Mouse (Mus musculus) neural tube, embryonic 11.5 days (tissue): ENCODE data around the gene Rprd1b. TPM values are rescaled to one million over a fixed set of nuclear protein-coding genes. Genes with fewer than 3 reads are reported as not detected.

Source experiments
- ATAC-seq: fragments of 200-750 bp; cut with Nextera tagmentation; 2 replicates; pipeline ENCODE4 v1.8.0; 2017; ENCODE audit warnings: moderate number of reproducible peaks, mild to moderate bottlenecking, moderate TSS enrichment, moderate library complexity; ENCODE audit not compliant: insufficient read depth, low FRiP score, low TSS enrichment
- DNase-seq: peaks from one replicate; pipeline ENCODE4 v3.0.0-alpha.2; 2015; ENCODE audit warnings: low spot score
- H3K27ac ChIP-seq: fragments of 300-500 bp; sonication (generic); 2 replicates; pipeline ENCODE4 v1.5.1; 2014; ENCODE audit warnings: low read depth, mild to moderate bottlenecking, low read length
- H3K27me3 ChIP-seq: fragments of 300-500 bp; sonication (generic); 2 replicates; pipeline ENCODE4 v1.6.1; 2014; ENCODE audit warnings: mild to moderate bottlenecking, low read length, mixed read lengths; ENCODE audit not compliant: control insufficient read depth, insufficient read depth
- H3K36me3 ChIP-seq: fragments of 300-500 bp; sonication (generic); 2 replicates; pipeline ENCODE4 v1.6.1; 2014; ENCODE audit warnings: mild to moderate bottlenecking, low read length, moderate library complexity, mixed read lengths; ENCODE audit not compliant: control insufficient read depth, insufficient read depth
- H3K4me1 ChIP-seq: fragments of 300-500 bp; sonication (generic); 2 replicates; pipeline ENCODE4 v1.6.1; 2014; ENCODE audit warnings: low read length, mixed read lengths; ENCODE audit not compliant: control insufficient read depth, insufficient read depth
- H3K4me2 ChIP-seq: fragments of 300-500 bp; sonication (generic); 2 replicates; pipeline ENCODE4 v1.6.1; 2014; ENCODE audit warnings: low read depth, mild to moderate bottlenecking, moderate library complexity
- H3K4me3 ChIP-seq: fragments of 300-500 bp; sonication (generic); 2 replicates; pipeline ENCODE4 v1.5.1; 2014; ENCODE audit warnings: low read depth, low read length
- H3K9ac ChIP-seq: fragments of 300-500 bp; sonication (generic); 2 replicates; pipeline ENCODE4 v1.6.1; 2014; ENCODE audit warnings: mild to moderate bottlenecking, low read length
- H3K9me3 ChIP-seq: fragments of 300-500 bp; sonication (generic); 2 replicates; pipeline ENCODE4 v1.6.1; 2016; ENCODE audit warnings: low read length; ENCODE audit not compliant: control insufficient read depth
- WGBS: fragments of 180-500 bp; shearing (Covaris S2); extraction: QIAGEN DNeasy Blood & Tissue Kit; methylation state at CpG from one replicate; pipeline ENCODE4 v1.1.7; 2014; 5-methylcytosine and 5-hydroxymethylcytosine counted together
- polyA plus RNA-seq: library from polyadenylated mRNA; unstranded; fragments of >200 nt; fragmentation: Nextera tagmentation; extraction: Ambion mirVana; gene quantifications from 2 replicates; pipeline ENCODE4 v1.2.1, GENCODE M21; 2014

Gene Rprd1b
- polyA plus RNA-seq, 1 experiment from 2014 or later, result 56.9 TPM

- no peak for DNase-seq
- H3K4me2 ChIP-seq, result no peak overlapping the region
- no peak overlapping the region for H3K9ac ChIP-seq
- no peaks in the 10 kb centered on the region for H3K36me3 ChIP-seq
- no peak overlapping the region for H3K27ac ChIP-seq
- 66% methylated on average over 6 of the region's 6 CpGs for WGBS
- no peaks in the 10 kb centered on the region for H3K27me3 ChIP-seq
- ATAC-seq, result no peak
- H3K4me1 ChIP-seq, result peaks cover 2% of the 10 kb centered on the region; the same call in 1 of the 2 replicates
- no peak overlapping the region for H3K4me3 ChIP-seq
- H3K9me3 ChIP-seq, result no peaks in the 10 kb centered on the region
Measured at GRCm38 (mm10) chr2:157991026-157991425, 37.3 kb upstream of the Rprd1b start.

DNA sequence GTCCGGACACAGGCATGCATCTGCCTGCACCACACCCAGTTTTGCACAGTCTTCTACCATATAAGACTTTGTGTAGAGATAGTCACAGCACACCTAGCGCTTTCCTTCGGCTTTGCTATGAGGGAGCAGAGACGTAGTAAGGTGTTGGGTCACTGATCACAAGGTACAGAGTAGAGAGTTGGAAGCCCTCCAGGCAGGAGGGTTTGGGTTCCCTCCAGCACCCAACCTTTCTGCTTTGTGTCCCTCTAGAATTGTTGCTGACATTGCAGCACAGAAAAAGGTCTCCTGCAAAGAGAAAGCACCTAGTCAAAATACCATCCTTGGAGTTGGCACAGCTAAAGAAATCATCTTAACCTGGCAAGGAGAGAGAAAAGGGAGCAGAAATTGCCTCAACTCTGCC, 35.8 kb upstream of the Rprd1b start:
- Histone ChIP-seq H3K36me3 (peaks cover 2% of the 10 kb centered on the region; the same call in 1 of the 2 replicates), H3K9ac (no peak overlapping the region), H3K27me3 (no peaks in the 10 kb centered on the region), H3K9me3 (no peaks in the 10 kb centered on the region), H3K4me3 (no peak overlapping the region), H3K27ac (no peak overlapping the region), H3K4me2 (no peak overlapping the region), H3K4me1 (peaks cover 2% of the 10 kb centered on the region; the same call in 1 of the 2 replicates)
- DNase-seq, result no peak
- WGBS, result 91% methylated on average over 4 of the region's 4 CpGs
- no peak for ATAC-seq

- WGBS, result 97% methylated on average over 3 of the region's 3 CpGs
- Histone ChIP-seq H3K9ac (no peak overlapping the region), H3K27me3 (no peaks in the 10 kb centered on the region), H3K4me1 (no peaks in the 10 kb centered on the region), H3K36me3 (peaks cover 2% of the 10 kb centered on the region; the same call in 1 of the 2 replicates), H3K4me2 (no peak overlapping the region), H3K4me3 (no peak overlapping the region), H3K27ac (no peak overlapping the region), H3K9me3 (no peaks in the 10 kb centered on the region)
- ATAC-seq (no peak), DNase-seq (no peak)
Measured at GRCm38 (mm10) chr2:157998817-157999216, 29.5 kb upstream of the Rprd1b start.

- DNase-seq (no peak), ATAC-seq (no peak)
- no peak overlapping the region for H3K4me3 ChIP-seq
- H3K27me3 ChIP-seq, result no peaks in the 10 kb centered on the region
- no peak overlapping the region for H3K27ac ChIP-seq
- H3K4me2 ChIP-seq, result no peak overlapping the region
- H3K4me1 ChIP-seq, result no peaks in the 10 kb centered on the region
- no peaks in the 10 kb centered on the region for H3K9me3 ChIP-seq
- WGBS, result 86% methylated on average over 6 of the region's 6 CpGs
- H3K36me3 ChIP-seq, result peaks cover 4% of the 10 kb centered on the region
- no peak overlapping the region for H3K9ac ChIP-seq
Measured at GRCm38 (mm10) chr2:158004620-158005019, 23.7 kb upstream of the Rprd1b start.

GRCm38 (mm10) chr2:158005641-158006040, 22.7 kb upstream of the Rprd1b start:
- no peak overlapping the region for H3K9ac ChIP-seq
- no peaks in the 10 kb centered on the region for H3K4me1 ChIP-seq
- no peak overlapping the region for H3K27ac ChIP-seq
- no peaks in the 10 kb centered on the region for H3K27me3 ChIP-seq
- DNase-seq (no peak), ATAC-seq (no peak)
- no peak overlapping the region for H3K4me2 ChIP-seq
- peaks cover 4% of the 10 kb centered on the region for H3K36me3 ChIP-seq
- 93% methylated on average over 4 of the region's 4 CpGs for WGBS
- no peaks in the 10 kb centered on the region for H3K9me3 ChIP-seq
- no peak overlapping the region for H3K4me3 ChIP-seq

DNA sequence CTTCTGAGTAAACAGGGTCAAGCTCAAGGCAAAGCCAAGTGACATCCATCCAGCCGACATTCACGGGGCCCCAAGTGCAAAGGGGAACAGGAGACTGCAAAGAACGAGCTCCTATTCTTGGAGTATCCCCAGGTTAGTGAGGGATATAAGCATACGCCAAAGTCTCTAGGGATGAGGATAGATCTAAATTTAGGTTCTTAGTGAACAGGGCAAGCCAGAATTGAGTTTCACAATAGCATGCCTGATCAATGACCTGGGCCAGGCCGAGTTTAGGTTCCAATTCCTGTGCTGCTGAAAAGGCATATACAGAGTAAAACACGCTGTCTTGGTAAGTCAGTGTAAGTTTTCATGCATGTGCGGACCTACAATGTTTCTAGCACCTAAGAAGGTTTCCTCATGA, 18.9 kb upstream of the Rprd1b start:
- H3K27ac ChIP-seq, result no peak overlapping the region
- H3K4me2 ChIP-seq, result no peak overlapping the region
- peaks cover 4% of the 10 kb centered on the region for H3K36me3 ChIP-seq
- no peak overlapping the region for H3K9ac ChIP-seq
- no peaks in the 10 kb centered on the region for H3K4me1 ChIP-seq
- 93% methylated on average over 7 of the region's 7 CpGs for WGBS
- no peaks in the 10 kb centered on the region for H3K9me3 ChIP-seq
- no peak for DNase-seq
- ATAC-seq, result no peak
- no peak overlapping the region for H3K4me3 ChIP-seq
- no peaks in the 10 kb centered on the region for H3K27me3 ChIP-seq

GRCm38 (mm10) chr2:158012608-158013007, 15.7 kb upstream of the Rprd1b start:
- H3K9me3 ChIP-seq, result no peaks in the 10 kb centered on the region
- no peak overlapping the region for H3K4me2 ChIP-seq
- H3K27me3 ChIP-seq, result no peaks in the 10 kb centered on the region
- 90% methylated on average over 3 of the region's 3 CpGs for WGBS
- H3K4me3 ChIP-seq, result no peak overlapping the region
- H3K4me1 ChIP-seq, result no peaks in the 10 kb centered on the region
- no peak overlapping the region for H3K27ac ChIP-seq
- no peak overlapping the region for H3K9ac ChIP-seq
- no peak for ATAC-seq
- peaks cover 2% of the 10 kb centered on the region for H3K36me3 ChIP-seq
- no peak for DNase-seq

GRCm38 (mm10) chr2:158017330-158017729, 11.0 kb upstream of the Rprd1b start:
- no peaks in the 10 kb centered on the region for H3K36me3 ChIP-seq
- H3K27ac ChIP-seq, result no peak overlapping the region
- H3K4me1 ChIP-seq, result no peaks in the 10 kb centered on the region
- H3K27me3 ChIP-seq, result no peaks in the 10 kb centered on the region
- no peak overlapping the region for H3K9ac ChIP-seq
- WGBS, result 90% methylated on average over 4 of the region's 4 CpGs
- DNase-seq, result no peak
- ATAC-seq, result no peak
- no peak overlapping the region for H3K4me2 ChIP-seq
- H3K4me3 ChIP-seq, result no peak overlapping the region
- no peaks in the 10 kb centered on the region for H3K9me3 ChIP-seq

DNA sequence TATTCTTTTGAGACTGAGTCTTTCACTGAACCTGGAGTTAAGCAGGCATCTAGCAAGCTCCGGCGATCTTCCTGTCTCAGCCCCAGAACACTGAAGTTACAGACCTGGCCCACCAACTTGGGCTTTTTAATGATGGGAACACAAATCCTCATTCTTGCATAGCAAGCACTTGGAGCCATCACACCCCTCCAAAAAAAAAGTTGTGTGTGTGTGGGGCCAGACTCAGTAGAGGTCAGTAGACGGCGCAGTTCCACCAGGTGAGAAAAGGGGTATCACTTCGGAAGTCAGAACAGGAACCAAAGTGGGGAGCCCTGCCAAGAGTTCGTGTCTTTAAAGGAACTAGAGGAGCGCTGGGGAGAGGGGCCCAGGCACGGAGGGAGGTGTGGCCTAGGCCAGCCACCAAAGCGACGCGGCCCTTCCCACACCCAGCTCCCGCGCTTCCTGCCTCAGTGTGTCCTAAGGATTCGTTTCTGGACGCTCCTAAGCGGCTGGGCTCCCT, 393 bp upstream of the Rprd1b start:
- peak overlapping the region; percentile 85 for H3K9ac ChIP-seq

More for the DNA sequence above, 393 bp upstream of the Rprd1b start:
- Histone ChIP-seq H3K36me3 (no peaks in the 10 kb centered on the region), H3K4me2 (peak overlapping the region; percentile 77), H3K4me1 (peaks cover 21% of the 10 kb centered on the region), H3K27me3 (no peaks in the 10 kb centered on the region), H3K9me3 (no peaks in the 10 kb centered on the region), H3K27ac (peak overlapping the region; percentile 74), H3K4me3 (peak overlapping the region; percentile 79)
- WGBS, result 2% methylated on average over 16 of the region's 16 CpGs
- ATAC-seq (no peak; the same call in 1 of the 2 replicates), DNase-seq (no peak)
